Mouse (Mus musculus): ENCODE results near the gene Rnf141. TPM values are rescaled to one million over a fixed set of nuclear protein-coding genes. Genes with fewer than 3 reads are reported as not detected.

The Rnf141 gene
- polyA plus RNA-seq, 1 experiment from 2014 or later = 20.1 TPM

DNA sequence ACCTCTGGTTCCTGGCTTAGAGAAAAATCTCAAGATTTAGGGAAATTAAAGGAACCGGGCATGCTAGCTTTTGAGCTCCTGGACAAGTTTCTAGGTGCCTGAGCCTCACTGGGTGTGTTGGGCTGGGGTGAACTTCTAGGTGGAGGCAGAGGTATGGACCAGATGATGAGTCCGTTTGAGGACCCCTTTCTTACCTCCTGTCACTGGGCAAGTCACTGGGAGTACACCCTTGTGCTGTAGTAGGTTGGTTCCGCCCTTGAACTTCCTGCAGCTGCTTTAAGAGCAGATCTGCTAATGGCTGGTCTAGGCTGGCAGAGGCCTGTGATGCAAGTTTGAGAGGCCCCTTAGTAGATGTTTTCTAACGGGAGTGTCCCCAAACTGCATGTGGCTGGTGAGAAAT is 75.2 kb downstream of the Rnf141 start:
- DNase-seq (ENCODE audit: low spot score) = no peak
- Histone ChIP-seq H3K9ac (ENCODE audit: low read depth, low read length) (peak overlapping the region; percentile 70), H3K4me3 (replicated peaks; ENCODE audit: low read depth, low read length) (peak overlapping the region; percentile 58), H3K4me2 (ENCODE audit: low read length) (peak overlapping the region; percentile 93), H3K27me3 (ENCODE audit: insufficient read depth, low read length) (no peaks in the 10 kb centered on the region), H3K27ac (peak overlapping the region; percentile 90), H3K36me3 (ENCODE audit: insufficient read depth, low read length) (no peaks in the 10 kb centered on the region), H3K9me3 (replicated peaks; ENCODE audit: low read length) (no peaks in the 10 kb centered on the region), H3K4me1 (replicated peaks; ENCODE audit: insufficient read depth, low read length) (peaks cover 10% of the 10 kb centered on the region; the same call in 1 of the 2 replicates)
- WGBS = 36% methylated on average over 4 of the region's 4 CpGs
- ATAC-seq (replicated peaks; ENCODE audit: low FRiP score, low read depth) = no peak
- TF ChIP-seq CTCF (IDR thresholded peaks at IDR 0.05; ENCODE audit: low read depth) = no peak

GRCm38 (mm10) chr7:110768451-110769064 is 75.7 kb downstream of the Rnf141 start:
- Histone ChIP-seq H3K27me3 (ENCODE audit: insufficient read depth, low read length) (no peaks in the 10 kb centered on the region), H3K9ac (ENCODE audit: low read depth, low read length) (peak overlapping the region; percentile 70), H3K4me1 (replicated peaks; ENCODE audit: insufficient read depth, low read length) (peaks cover 8% of the 10 kb centered on the region; the same call in 1 of the 2 replicates), H3K36me3 (ENCODE audit: insufficient read depth, low read length) (no peaks in the 10 kb centered on the region), H3K27ac (peak overlapping the region; percentile 90), H3K4me2 (ENCODE audit: low read length) (peak overlapping the region; percentile 93), H3K9me3 (replicated peaks; ENCODE audit: low read length) (no peaks in the 10 kb centered on the region), H3K4me3 (replicated peaks; ENCODE audit: low read depth, low read length) (peak overlapping the region; percentile 58)
- ATAC-seq (replicated peaks; ENCODE audit: low FRiP score, low read depth) (peak; percentile 63), DNase-seq (ENCODE audit: low spot score) (no peak)
- TF ChIP-seq CTCF (IDR thresholded peaks at IDR 0.05; ENCODE audit: low read depth) = no peak
- WGBS = 2% methylated on average over 51 of the region's 61 CpGs

DNA sequence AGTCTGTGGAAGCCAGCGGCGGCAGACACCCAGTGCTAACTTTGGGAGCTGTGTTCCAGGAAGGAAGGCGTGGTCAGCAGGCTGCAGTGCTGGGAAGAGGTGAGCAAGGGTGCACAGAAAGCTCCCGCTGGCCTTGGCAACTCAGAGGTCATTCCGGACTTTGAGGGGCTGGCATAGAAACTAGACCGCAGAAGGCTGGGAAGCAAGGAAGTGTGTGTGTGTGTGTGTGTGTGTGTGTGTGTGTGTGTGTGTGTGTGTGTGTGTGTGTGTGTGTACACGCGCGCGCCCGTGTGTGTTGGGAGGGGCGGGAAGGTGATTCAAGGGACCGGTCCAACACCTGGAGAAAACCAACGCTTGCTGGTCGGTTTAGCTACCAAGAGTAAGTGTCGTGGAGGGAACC is 76.3 kb downstream of the Rnf141 start, which contains the start of gene Ampd3:
Gene Ampd3, plus strand, starts transcription at position 206 of the 400 bp plus-strand sequence.
- Histone ChIP-seq H3K4me3 (replicated peaks; ENCODE audit: low read depth, low read length) (peak within 1 kb of the TSS; percentile 58), H3K36me3 (ENCODE audit: insufficient read depth, low read length) (no peaks in the 10 kb centered on the region), H3K9ac (ENCODE audit: low read depth, low read length) (peak within 1 kb of the TSS; percentile 70), H3K4me2 (ENCODE audit: low read length) (peak within 1 kb of the TSS; percentile 93), H3K9me3 (replicated peaks; ENCODE audit: low read length) (no peaks in the 10 kb centered on the region), H3K4me1 (replicated peaks; ENCODE audit: insufficient read depth, low read length) (peaks cover 3% of the 10 kb centered on the region; the same call in 1 of the 2 replicates), H3K27me3 (ENCODE audit: insufficient read depth, low read length) (no peaks in the 10 kb centered on the region), H3K27ac (peak within 1 kb of the TSS; percentile 90)
- no peak for TF ChIP-seq CTCF (IDR thresholded peaks at IDR 0.05; ENCODE audit: low read depth)
- peak; percentile 37; the same call in 1 of the 2 replicates for ATAC-seq (replicated peaks; ENCODE audit: low FRiP score, low read depth)
- WGBS = 28% methylated on average over 11 of the region's 16 CpGs
- DNase-seq (ENCODE audit: low spot score) = no peak

DNA sequence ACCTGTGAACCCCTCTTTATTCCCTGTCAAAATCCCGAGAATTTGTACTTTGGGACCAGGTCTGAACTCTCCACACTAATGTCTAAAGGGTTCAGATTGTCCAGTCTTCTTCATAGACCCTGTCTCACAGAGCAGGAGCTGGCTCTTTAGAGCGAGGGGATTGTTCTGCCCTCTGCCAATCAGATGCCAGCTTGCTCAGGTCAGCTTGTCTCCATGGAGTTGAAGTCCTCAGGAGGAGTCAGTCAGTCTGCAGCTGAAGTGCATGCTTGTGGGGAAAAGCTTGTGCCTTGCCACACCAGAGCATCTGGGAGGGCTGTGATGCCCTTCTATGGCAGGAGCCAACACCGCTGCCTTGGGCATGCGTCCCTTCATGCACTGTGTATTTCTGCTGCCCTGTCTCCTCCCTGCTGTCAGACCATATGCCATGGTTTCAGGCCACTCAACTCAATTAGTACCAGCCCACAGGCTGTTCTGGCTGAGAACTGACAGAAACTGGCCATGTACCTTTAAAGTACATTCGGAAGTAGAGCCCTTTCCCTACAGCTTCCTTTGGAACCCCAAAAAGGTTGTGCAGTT is 81.6 kb downstream of the Rnf141 start:
- ATAC-seq (replicated peaks; ENCODE audit: low FRiP score, low read depth) = no peak
- H3K27me3 ChIP-seq (ENCODE audit: insufficient read depth, low read length) = no peaks in the 10 kb centered on the region
- no peak overlapping the region for H3K9ac ChIP-seq (ENCODE audit: low read depth, low read length)
- no peaks in the 10 kb centered on the region for H3K9me3 ChIP-seq (replicated peaks; ENCODE audit: low read length)
- H3K4me3 ChIP-seq (replicated peaks; ENCODE audit: low read depth, low read length) = no peak overlapping the region
- no peaks in the 10 kb centered on the region for H3K4me1 ChIP-seq (replicated peaks; ENCODE audit: insufficient read depth, low read length)
- no peak for DNase-seq (ENCODE audit: low spot score)
- TF ChIP-seq CTCF (IDR thresholded peaks at IDR 0.05; ENCODE audit: low read depth) = no peak
- no peak overlapping the region for H3K27ac ChIP-seq
- no peak overlapping the region for H3K4me2 ChIP-seq (ENCODE audit: low read length)
- 82% methylated on average over 5 of the region's 5 CpGs for WGBS
- no peaks in the 10 kb centered on the region for H3K36me3 ChIP-seq (ENCODE audit: insufficient read depth, low read length)

DNA sequence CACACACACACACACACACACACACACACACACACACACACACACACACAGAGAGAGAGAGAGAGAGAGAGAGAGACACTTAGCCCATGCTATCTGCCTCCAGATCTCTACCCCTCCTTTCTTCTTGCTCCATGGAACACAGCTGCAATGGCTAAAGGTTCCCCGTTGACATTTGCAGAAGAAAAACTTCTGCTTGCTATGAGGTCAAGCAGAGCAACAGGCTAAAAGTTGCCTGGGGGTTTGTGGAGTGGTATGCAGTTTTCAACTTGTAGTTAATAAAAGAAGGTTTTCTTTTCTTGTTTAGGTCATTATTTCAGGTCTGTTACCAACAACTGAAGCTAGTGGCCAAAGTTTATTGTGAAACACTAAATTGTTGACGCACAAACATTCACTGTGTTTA is 87.8 kb downstream of the Rnf141 start:
- Histone ChIP-seq H3K4me3 (replicated peaks; ENCODE audit: low read depth, low read length) (no peak overlapping the region), H3K4me1 (replicated peaks; ENCODE audit: insufficient read depth, low read length) (0 out of 2 replicates have a peak, but pooled peaks cover 8% of the 10 kb centered on the region), H3K27me3 (ENCODE audit: insufficient read depth, low read length) (no peaks in the 10 kb centered on the region), H3K9ac (ENCODE audit: low read depth, low read length) (no peak overlapping the region), H3K36me3 (ENCODE audit: insufficient read depth, low read length) (no peaks in the 10 kb centered on the region), H3K9me3 (replicated peaks; ENCODE audit: low read length) (no peaks in the 10 kb centered on the region), H3K27ac (peak overlapping the region; percentile 31; the same call in 1 of the 2 replicates), H3K4me2 (ENCODE audit: low read length) (no peak overlapping the region)
- ATAC-seq (replicated peaks; ENCODE audit: low FRiP score, low read depth) = peak; percentile 16; the same call in 1 of the 2 replicates
- WGBS = 28% methylated on average over 2 of the region's 2 CpGs
- DNase-seq (ENCODE audit: low spot score) = peak; percentile 84
- TF ChIP-seq CTCF (IDR thresholded peaks at IDR 0.05; ENCODE audit: low read depth) = no peak

DNA sequence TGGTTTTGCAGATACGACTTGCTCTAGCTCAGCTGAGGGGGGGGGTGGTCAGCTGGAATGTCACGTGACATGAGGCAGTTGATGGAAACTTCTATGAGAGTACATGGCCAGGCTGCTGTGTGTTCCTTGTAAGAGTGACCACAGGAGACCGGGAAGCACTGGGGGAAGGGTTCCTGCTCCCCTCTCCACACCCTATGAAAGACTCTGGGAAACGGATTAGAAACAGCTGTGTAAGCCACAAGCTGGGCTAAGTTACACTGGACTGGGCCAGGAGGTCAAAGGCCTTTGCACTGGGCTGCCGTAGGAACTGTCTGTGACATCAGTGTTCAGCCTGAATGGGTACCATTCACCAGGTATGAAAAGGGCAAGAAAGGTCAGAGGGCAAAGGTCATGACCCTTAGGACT is 90.3 kb downstream of the Rnf141 start:
- Histone ChIP-seq H3K27me3 (ENCODE audit: insufficient read depth, low read length) (no peaks in the 10 kb centered on the region), H3K4me2 (ENCODE audit: low read length) (no peak overlapping the region), H3K4me1 (replicated peaks; ENCODE audit: insufficient read depth, low read length) (0 out of 2 replicates have a peak, but pooled peaks cover 8% of the 10 kb centered on the region), H3K9ac (ENCODE audit: low read depth, low read length) (no peak overlapping the region), H3K4me3 (replicated peaks; ENCODE audit: low read depth, low read length) (no peak overlapping the region), H3K36me3 (ENCODE audit: insufficient read depth, low read length) (no peaks in the 10 kb centered on the region), H3K9me3 (replicated peaks; ENCODE audit: low read length) (no peaks in the 10 kb centered on the region), H3K27ac (no peak overlapping the region)
- TF ChIP-seq CTCF (IDR thresholded peaks at IDR 0.05; ENCODE audit: low read depth) = no peak
- ATAC-seq (replicated peaks; ENCODE audit: low FRiP score, low read depth) (peak; percentile 72), DNase-seq (ENCODE audit: low spot score) (peak; percentile 83)
- WGBS = 18% methylated on average over 5 of the region's 5 CpGs

Measured in kidney, postnatal 0 days (tissue).